Mouse (Mus musculus) left cerebral cortex, postnatal 4 days (tissue): ENCODE results near the gene Tmem30c. TPM values are rescaled to one million over a fixed set of nuclear protein-coding genes. Genes with fewer than 3 reads are reported as not detected.

Experiments used
- DNase-seq: peaks from one replicate; pipeline ENCODE4 v3.0.0-alpha.2; 2022
- intact Hi-C: fragments of 180-260 bp; cut with DNase I; formaldehyde crosslinking; loops from one replicate; pipeline ENCODE4 v1.15.1; 2025
- total RNA-seq, 2 experiments: library from RNA; stranded (reverse); gene quantifications; 2 replicates each; pipeline ENCODE4 v1.2.3; 2021

Gene Tmem30c
- total RNA-seq, result under 1 TPM; 0.42 to 0.72 TPM

DNA sequence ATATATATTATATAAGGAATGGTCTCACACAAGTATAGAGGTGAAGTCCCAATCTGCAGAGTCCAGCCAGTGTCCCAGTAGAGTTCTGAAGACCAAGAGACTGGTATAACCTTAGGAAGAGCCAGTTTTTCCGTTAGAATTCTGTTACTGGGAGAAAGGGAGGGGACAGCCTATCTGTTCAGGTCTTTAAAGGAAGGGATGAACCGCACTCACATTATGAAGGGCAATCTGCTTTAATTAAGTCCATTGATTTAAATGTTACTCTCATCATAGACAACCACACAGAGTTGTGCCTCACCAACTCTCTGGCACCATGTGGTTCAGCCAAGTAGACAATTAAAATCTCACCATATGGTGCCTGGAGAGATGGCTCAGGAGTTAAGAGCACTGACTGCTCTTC lies at the start of gene Tmem30c:
Tmem30c (minus strand) TSS at position 101 of the 400 bp plus-strand sequence.
- DNase-seq, result no peak
- intact Hi-C loops, result no loop called here

GRCm38 (mm10) chr16:57340613-57340898 lies 47.9 kb upstream of the Tmem30c start:
- intact Hi-C loops, result no loop called here
- DNase-seq, result peak; percentile 41

DNA sequence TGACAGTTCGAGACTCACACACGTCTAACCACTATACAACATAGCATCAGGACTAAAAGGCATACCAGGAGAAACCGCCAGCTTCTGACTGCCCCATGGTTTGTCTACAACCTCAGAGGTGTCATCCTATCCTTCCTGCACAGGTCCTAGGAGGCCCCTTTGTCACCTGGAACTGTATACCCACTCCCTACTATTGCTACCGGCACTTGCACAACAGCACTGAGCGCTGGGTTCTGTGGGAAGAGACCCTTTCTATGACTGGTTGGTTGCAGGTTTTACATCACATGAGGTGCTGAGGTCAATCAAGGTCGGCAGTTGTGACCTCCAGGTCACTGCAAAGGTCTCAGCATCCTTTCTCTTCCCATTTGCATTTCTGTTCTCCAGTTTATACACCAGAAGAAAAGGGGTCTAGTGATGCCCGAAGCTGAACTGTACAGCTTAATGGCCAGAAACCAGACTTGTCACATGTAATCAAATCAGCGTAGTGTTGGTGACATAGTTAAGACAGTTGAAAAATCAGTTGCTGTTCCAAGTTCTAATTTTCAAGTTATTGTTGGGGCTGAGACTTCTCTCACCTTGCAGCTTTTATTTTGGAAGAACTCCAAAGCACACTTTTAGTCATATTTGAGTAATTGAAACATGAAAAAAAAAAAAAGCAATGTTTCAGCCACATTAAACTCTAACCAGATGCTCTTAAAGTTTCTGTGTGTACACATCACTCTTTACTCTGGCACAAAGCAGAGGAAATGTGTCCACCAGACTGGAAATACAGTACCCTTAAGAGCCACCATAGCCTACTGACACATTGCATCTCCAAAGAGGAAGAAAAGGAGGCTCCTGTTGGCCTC lies 47.3 kb upstream of the Tmem30c start:
- no peak for DNase-seq
- intact Hi-C loops, result no loop called here

- DNase-seq, result no peak
- intact Hi-C loops, result no loop called here
These were observed 44.2 kb upstream of the Tmem30c start for GRCm38 (mm10) chr16:57336770-57337423.

DNA sequence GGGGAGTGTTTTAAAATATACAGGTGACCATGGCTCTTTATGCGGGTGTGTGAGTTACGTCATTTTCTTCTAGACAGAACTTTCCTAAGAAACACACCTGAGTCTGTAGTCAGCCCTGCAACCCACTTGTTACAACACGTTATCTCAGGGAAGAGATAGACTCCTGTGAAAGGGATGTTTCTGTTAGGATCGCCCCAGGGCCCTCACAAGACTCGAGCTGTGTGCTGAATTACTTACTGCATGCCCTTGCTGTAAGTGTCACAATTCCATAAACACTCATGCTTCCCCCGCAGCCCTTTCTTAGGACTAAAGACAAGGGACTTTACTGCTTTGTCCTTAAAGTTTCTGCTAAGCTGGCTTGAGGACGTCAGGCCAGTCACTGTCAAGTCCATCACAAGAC lies 39.6 kb upstream of the Tmem30c start:
- intact Hi-C loops, result no loop called here
- DNase-seq, result no peak

GRCm38 (mm10) chr16:57330111-57330510 lies 37.4 kb upstream of the Tmem30c start:
- no peak for DNase-seq
- intact Hi-C loops, result no loop called here

- intact Hi-C loops, result no loop called here
- no peak for DNase-seq
These were observed 36.4 kb upstream of the Tmem30c start for GRCm38 (mm10) chr16:57329028-57329427.

DNA sequence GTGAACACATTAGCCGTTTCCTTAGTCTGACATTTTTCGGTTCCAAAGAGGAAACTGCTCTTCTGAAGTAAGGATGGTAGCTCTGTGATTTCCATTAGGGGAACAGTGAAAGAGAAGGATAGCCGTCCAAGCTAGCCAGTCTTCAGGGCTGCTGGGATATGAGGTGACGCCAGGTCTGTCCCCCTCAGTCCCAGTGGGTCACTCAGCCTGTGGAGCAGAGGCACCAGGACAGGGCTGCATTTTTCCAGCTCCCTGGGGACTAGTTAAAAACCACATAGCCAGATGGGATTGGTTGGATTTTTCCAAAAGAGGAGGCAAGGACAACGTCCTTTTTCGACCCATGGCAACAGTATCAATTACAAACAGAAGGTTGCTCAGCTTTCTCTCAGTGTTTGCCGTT lies 34.3 kb upstream of the Tmem30c start:
- intact Hi-C loops, result no loop called here
- no peak for DNase-seq

GRCm38 (mm10) chr16:57319284-57320124 lies 26.8 kb upstream of the Tmem30c start:
- DNase-seq, result no peak
- intact Hi-C loops, result no loop called here

DNA sequence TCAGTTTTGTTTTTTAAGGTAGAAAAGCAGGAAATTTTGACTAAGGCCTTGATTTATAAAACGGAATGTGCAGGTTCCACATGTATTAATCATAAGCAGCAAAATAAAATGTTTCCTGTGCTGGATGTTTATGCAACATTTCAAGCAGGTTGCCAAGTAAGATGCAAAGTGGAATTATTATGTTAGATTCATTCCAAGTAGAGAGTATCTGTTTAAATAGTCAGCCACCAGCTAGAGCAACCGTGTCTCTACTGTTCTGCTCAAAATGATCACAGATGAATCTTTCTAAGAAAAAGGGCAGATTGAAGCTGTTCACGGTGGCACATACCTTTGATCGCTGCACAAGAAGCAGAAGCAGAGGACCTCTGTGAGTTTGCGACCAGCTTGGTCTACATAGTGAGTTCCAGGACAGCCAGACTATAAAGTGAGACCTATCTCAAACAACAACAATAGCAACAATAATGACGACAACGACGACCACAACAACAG lies 26.0 kb upstream of the Tmem30c start:
- no peak for DNase-seq
- intact Hi-C loops, result no loop called here

DNA sequence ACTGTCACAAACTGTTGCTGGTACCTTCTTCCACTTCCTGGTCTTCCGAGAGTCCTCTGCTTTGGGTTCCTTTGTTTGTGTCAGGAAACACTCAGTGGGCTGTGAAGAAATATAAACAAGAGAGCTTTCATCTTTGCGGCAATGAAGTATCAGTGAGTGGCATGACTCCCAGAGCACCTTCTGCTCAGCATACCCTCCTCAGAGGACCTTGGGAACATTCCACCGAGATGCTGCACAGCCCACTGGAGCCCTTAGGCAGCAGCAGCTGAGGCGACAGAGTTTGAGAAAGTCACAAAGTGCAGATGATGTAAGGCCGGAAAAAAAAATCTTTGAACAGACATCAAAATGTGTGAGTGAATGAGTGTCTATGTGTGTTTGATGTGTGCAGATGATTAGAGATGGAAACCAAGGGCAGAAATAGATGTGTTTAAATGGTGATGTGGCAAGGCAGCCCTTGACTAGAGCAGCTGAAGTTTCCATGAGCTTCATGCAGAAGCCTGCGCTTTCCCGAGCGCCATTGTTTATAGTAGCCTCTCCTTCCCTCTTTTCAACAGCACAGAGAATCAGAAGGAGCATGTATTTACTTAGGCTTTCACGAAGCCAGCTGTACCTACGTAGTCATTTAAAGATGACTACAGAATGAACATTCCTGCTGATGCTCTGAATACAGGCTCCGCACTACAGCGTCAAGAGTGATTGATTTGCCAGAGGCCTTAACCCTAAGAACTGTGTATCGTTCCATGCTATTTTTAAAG lies 25.4 kb upstream of the Tmem30c start:
- intact Hi-C loops, result no loop called here
- no peak for DNase-seq

- no peak for DNase-seq
- intact Hi-C loops, result no loop called here
These were observed 24.5 kb upstream of the Tmem30c start for GRCm38 (mm10) chr16:57317127-57317526.

DNA sequence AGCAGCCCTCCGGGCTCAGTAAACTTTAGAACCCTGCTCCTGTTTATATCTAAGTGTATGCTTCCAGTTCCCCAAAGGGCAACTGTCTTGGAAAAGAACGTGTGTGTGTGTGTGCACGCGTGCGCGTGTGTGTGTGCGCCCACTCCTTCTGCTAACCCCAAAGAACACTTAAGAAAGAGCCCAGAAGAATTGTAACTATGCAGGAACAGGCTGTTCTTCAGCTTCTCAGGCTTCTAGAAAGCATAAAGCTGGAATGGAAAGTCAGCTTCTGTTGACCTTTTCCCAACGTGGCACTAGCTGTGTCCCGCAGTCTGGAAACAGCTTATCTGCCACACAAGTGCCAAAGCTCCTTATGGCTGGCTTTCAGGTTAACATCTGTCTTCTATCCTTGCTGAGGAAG lies 22.4 kb upstream of the Tmem30c start:
- intact Hi-C loops, result no loop called here

GRCm38 (mm10) chr16:57314236-57314635 lies 21.6 kb upstream of the Tmem30c start:
- intact Hi-C loops, result no loop called here
- no peak for DNase-seq

More for the DNA sequence above, 22.4 kb upstream of the Tmem30c start:
- no peak for DNase-seq

GRCm38 (mm10) chr16:57313487-57313886 lies 20.8 kb upstream of the Tmem30c start:
- intact Hi-C loops, result no loop called here
- DNase-seq, result no peak

- intact Hi-C loops, result no loop called here
These were observed 19.5 kb upstream of the Tmem30c start for GRCm38 (mm10) chr16:57312130-57312529.

GRCm38 (mm10) chr16:57305463-57305862 lies 12.8 kb upstream of the Tmem30c start:
- intact Hi-C loops, result no loop called here
- no peak for DNase-seq

More at GRCm38 (mm10) chr16:57312130-57312529, 19.5 kb upstream of the Tmem30c start:
- no peak for DNase-seq

DNA sequence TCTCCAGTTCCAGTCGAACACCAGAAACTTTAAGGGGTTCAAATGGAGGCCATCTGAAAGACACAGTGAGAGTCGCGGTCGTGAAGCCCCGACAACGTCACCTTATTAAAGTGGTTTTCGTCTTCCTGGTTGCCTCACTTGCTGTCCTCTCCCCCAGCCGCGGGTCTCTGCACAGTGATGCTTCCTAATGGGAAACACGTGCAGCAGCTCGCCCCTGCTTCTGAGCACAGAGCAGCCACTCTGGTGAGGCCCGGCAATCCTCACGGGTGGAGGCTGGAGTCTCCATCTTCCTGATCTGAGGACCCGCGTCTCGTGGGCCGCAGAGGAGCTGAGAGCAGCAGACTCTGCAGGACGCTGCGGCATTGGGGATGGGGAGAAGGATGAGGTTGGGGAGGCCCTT lies 11.1 kb upstream of the Tmem30c start:
- DNase-seq, result no peak
- intact Hi-C loops, result no loop called here

DNA sequence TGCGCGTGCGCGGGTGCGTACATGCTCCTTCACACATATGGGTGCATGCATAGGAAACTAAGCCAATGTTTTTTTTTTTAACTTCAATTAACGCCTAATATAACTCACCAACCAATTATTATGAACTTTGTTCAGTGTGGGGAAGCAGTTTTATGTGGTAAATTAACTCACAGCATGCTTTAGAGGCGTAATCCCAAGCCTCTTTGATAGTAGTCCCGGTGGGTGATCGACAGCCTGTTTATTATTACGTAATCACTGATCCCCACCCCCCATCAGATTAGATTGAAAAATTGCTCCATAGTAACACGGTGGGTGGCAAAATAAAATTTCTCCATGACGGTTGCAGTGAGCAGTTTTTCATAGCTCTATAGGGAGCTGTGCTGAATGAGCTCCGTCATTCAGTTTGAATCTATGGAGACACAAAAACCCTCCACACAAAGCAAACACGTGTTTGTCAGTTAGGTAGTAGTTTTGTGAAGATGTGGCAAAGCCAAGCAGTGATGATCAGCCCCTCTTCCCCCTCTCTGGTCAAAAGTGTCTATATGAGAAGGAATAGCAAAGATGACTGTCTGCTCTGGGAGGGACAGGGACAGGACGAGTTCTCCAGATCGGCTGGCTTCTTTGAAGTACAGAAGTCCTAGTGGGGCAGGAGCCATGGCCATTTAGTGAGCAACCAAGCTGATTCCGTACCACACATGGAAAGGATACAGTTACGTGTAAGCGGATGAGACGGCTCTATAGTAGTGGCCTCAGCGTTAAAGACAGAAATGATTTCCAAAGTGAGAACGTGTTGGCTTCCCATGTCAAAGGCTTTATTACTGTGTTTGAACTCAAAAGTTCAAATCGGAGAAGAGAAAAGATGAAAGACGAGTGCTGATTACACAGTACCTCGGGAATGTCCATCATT lies 10.4 kb upstream of the Tmem30c start:
- no peak for DNase-seq
- intact Hi-C loops, result no loop called here
